Mouse (Mus musculus) gastrocnemius, adult 18-20 months (tissue): ENCODE results near the gene Nxnl1. TPM values are rescaled to one million over a fixed set of nuclear protein-coding genes. Genes with fewer than 3 reads are reported as not detected.

Experiments used
- DNase-seq: peaks from one replicate; pipeline ENCODE4 v3.0.0; 2021; ENCODE audit warnings: low spot score
- total RNA-seq, 2 experiments: library from RNA; stranded (reverse); gene quantifications; 2 replicates each; pipeline ENCODE4 v1.2.3; 2021

Nxnl1 gene
- total RNA-seq, 2 experiments from 2014 or later: not detected

- no peak for DNase-seq
These were observed 20.5 kb upstream of the Nxnl1 start for GRCm38 (mm10) chr8:71586891-71587290.

- no peak for DNase-seq
These were observed 13.8 kb upstream of the Nxnl1 start for GRCm38 (mm10) chr8:71580201-71580600.

- DNase-seq: peak; percentile 77
These were observed 13.1 kb upstream of the Nxnl1 start for GRCm38 (mm10) chr8:71579476-71579875.

- DNase-seq: no peak
These were observed 12.6 kb upstream of the Nxnl1 start for GRCm38 (mm10) chr8:71579009-71579408.

- no peak for DNase-seq
These were observed 11.5 kb upstream of the Nxnl1 start for GRCm38 (mm10) chr8:71577856-71578387.

- DNase-seq: no peak
These were observed 8.6 kb upstream of the Nxnl1 start for GRCm38 (mm10) chr8:71575020-71575419.

- no peak for DNase-seq
These were observed 8.0 kb upstream of the Nxnl1 start for GRCm38 (mm10) chr8:71574426-71574825.

- DNase-seq: no peak
These were observed 6.6 kb upstream of the Nxnl1 start for GRCm38 (mm10) chr8:71572847-71573633.

- no peak for DNase-seq
These were observed 5.7 kb upstream of the Nxnl1 start for GRCm38 (mm10) chr8:71572077-71572476.

- DNase-seq: peak; percentile 89
These were observed 4.0 kb upstream of the Nxnl1 start for GRCm38 (mm10) chr8:71570291-71570954.

- peak; percentile 90 for DNase-seq
These were observed 3.2 kb upstream of the Nxnl1 start for GRCm38 (mm10) chr8:71569366-71570290.

GRCm38 (mm10) chr8:71568941-71569340 lies 2.5 kb upstream of the Nxnl1 start:
- peak; percentile 22 for DNase-seq

- DNase-seq: peak; percentile 81
These were observed 2.1 kb upstream of the Nxnl1 start, which contains the start of gene Slc27a1 for GRCm38 (mm10) chr8:71568387-71568937. Slc27a1 (plus strand) TSS chr8:71568882.

- no peak for DNase-seq
These were observed 1.2 kb upstream of the Nxnl1 start for GRCm38 (mm10) chr8:71567587-71567986.

GRCm38 (mm10) chr8:71563992-71564391 lies 2.4 kb downstream of the Nxnl1 start:
- no peak for DNase-seq

GRCm38 (mm10) chr8:71562751-71563150 lies 3.6 kb downstream of the Nxnl1 start:
- peak; percentile 84 for DNase-seq

- peak; percentile 59 for DNase-seq
These were observed 5.0 kb downstream of the Nxnl1 start for GRCm38 (mm10) chr8:71561401-71561800.

GRCm38 (mm10) chr8:71560765-71561164 lies 5.6 kb downstream of the Nxnl1 start:
- no peak for DNase-seq

GRCm38 (mm10) chr8:71560071-71560470 lies 6.3 kb downstream of the Nxnl1 start:
- DNase-seq: no peak

GRCm38 (mm10) chr8:71558958-71559690 lies 7.3 kb downstream of the Nxnl1 start:
- DNase-seq: peak; percentile 59
